ENCODE assay signal across 33 mouse cellular contexts in genomic region chr6:138045364-138045763, GRCm38 (mm10). TPM values are rescaled to one million over a fixed set of nuclear protein-coding genes. Genes with fewer than 3 reads are reported as not detected.
"Had no signal": no experiment of that assay in that cellular context is flagged by ENCODE, and none has a peak within 500 bp of the region (broad histone marks: within the 10 kb centered on the region; RNA-seq: fewer than 3 reads in every experiment).

No protein-coding gene starts in this region.

- H3K36me3 ChIP-seq: embryonic facial prominence, embryonic 10.5 days; embryonic facial prominence, embryonic 12.5 days; embryonic facial prominence, embryonic 13.5 days; embryonic facial prominence, embryonic 15.5 days; forebrain, embryonic 12.5 days; forebrain, embryonic 15.5 days had no signal

- H3K4me1 ChIP-seq: embryonic facial prominence, embryonic 10.5 days; embryonic facial prominence, embryonic 12.5 days; embryonic facial prominence, embryonic 13.5 days; embryonic facial prominence, embryonic 15.5 days; forebrain, embryonic 12.5 days; forebrain, embryonic 13.5 days; forebrain, embryonic 15.5 days had no signal

- H3K27me3 ChIP-seq: embryonic facial prominence, embryonic 12.5 days; embryonic facial prominence, embryonic 13.5 days; embryonic facial prominence, embryonic 15.5 days; forebrain, embryonic 12.5 days; forebrain, embryonic 13.5 days; forebrain, embryonic 15.5 days had no signal

- DNase-seq: cerebellum, adult 18-20 months; cerebellum, adult 2 months; cerebellum, adult 8-10 months; cerebellum, adult 9-10 months; cerebellum, adult 9-11 months; cerebellum, postnatal 10 days; cerebellum, postnatal 14 days; cerebellum, postnatal 25 days; cerebellum, postnatal 36 days; embryo, embryonic 11 days; forebrain, postnatal 0 days; gastrocnemius, adult 2 months; gastrocnemius, postnatal 10 days; gastrocnemius, postnatal 14 days; gastrocnemius, postnatal 25 days; gastrocnemius, postnatal 36 days; heart, adult 18-20 months; heart, adult 2 months had no signal

- H3K9me3 ChIP-seq: embryonic facial prominence, embryonic 12.5 days; embryonic facial prominence, embryonic 13.5 days; embryonic facial prominence, embryonic 15.5 days; forebrain, embryonic 12.5 days; forebrain, embryonic 15.5 days had no signal

- H3K27ac ChIP-seq: embryonic facial prominence, embryonic 10.5 days; embryonic facial prominence, embryonic 12.5 days; embryonic facial prominence, embryonic 13.5 days; embryonic facial prominence, embryonic 15.5 days; forebrain, embryonic 12.5 days; forebrain, embryonic 13.5 days; forebrain, embryonic 15.5 days; gastrocnemius, adult 2 months; heart, adult 2 months had no signal

- H3K4me3 ChIP-seq: embryonic facial prominence, embryonic 10.5 days; embryonic facial prominence, embryonic 12.5 days; embryonic facial prominence, embryonic 13.5 days; embryonic facial prominence, embryonic 15.5 days; erythroblast, embryonic 14.5 days; forebrain, embryonic 12.5 days; forebrain, embryonic 13.5 days; forebrain, embryonic 15.5 days; gastrocnemius, adult 2 months; heart, adult 2 months had no signal

- H3K4me2 ChIP-seq: embryonic facial prominence, embryonic 12.5 days; embryonic facial prominence, embryonic 13.5 days; embryonic facial prominence, embryonic 15.5 days; forebrain, embryonic 12.5 days; forebrain, embryonic 13.5 days; forebrain, embryonic 15.5 days had no signal

- H3K9ac ChIP-seq: embryonic facial prominence, embryonic 12.5 days; embryonic facial prominence, embryonic 13.5 days; embryonic facial prominence, embryonic 15.5 days; forebrain, embryonic 12.5 days; forebrain, embryonic 13.5 days; forebrain, embryonic 15.5 days; forebrain, postnatal 0 days had no signal

- ATAC-seq: forebrain, embryonic 13.5 days; forebrain, embryonic 14.5 days; forebrain, embryonic 15.5 days; forebrain, embryonic 16.5 days; forebrain, postnatal 0 days had no signal

RNA-seq across cellular contexts. Expression of gene Slc15a5, which starts 34.4 kb away (rescaled TPM):
- total RNA-seq: common myeloid progenitor, adult 5-6 weeks; gastrocnemius, postnatal 10 days; gastrocnemius, postnatal 4 days; heart, adult 2 months had no signal
- polyA plus RNA-seq: cerebellum, adult 2 months; embryonic facial prominence, embryonic 10.5 days; embryonic facial prominence, embryonic 11.5 days; embryonic facial prominence, embryonic 13.5 days; embryonic facial prominence, embryonic 14.5 days; erythroblast, embryonic 14.5 days; forebrain, embryonic 11.5 days; forebrain, embryonic 12.5 days; forebrain, embryonic 13.5 days; forebrain, embryonic 14.5 days; forebrain, embryonic 15.5 days; heart, adult 2 months had no signal
